Mouse (Mus musculus): ENCODE measurements around the gene Tmed2.
"Not testable (repeated sequence)": the region's sequence is repeated elsewhere in the genome, so short reads cannot be mapped to it uniquely, and the experiment has no call there.

The Tmed2 gene

GRCm38 (mm10) chr5:124540383-124540786, at the start of gene Tmed2:
Tmed2 (plus strand) TSS chr5:124540695.
- DNase-seq = peak; percentile 97

GRCm38 (mm10) chr5:124491732-124492131, 48.8 kb upstream of the Tmed2 start:
- DNase-seq = no peak

DNA sequence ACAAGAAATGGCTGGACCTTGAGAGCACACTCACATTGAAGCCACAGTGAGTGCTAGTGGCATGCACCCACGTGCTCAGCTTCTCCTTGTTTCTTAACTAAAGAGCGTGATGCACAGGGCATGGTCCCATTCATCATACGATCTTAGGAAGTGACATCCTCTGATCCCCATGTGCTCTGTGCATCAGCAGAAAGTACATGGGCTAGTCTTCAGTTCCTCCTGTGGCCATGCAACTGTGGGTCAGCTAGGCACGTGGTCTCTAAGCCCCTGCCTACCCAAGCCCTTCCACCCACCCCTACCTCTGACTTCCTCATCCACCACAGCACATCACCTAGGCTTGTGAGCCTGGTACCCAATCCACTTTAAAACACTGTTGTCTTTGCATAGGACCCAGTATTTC, 47.9 kb upstream of the Tmed2 start:
- no peak for DNase-seq

DNA sequence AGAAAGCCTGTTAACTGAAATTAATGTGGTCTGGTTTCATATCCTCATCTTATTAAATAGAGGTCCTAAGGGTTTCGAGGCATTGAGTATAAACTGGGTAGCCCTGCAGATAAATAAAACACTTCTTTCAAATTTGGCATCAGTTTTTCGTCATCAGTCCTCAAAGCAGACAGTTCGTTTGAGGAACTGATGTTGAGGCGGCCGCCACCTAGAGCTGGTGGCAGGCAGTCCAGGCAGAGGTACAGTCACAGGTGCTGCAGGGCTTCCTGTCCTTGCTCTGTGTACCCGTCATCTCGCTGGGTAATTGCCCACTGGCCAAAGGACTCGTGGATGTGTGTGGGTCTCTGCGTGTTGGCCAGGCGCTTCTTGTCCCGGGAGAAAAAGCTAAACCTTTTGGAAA, 47.0 kb upstream of the Tmed2 start:
- DNase-seq = no peak

DNA sequence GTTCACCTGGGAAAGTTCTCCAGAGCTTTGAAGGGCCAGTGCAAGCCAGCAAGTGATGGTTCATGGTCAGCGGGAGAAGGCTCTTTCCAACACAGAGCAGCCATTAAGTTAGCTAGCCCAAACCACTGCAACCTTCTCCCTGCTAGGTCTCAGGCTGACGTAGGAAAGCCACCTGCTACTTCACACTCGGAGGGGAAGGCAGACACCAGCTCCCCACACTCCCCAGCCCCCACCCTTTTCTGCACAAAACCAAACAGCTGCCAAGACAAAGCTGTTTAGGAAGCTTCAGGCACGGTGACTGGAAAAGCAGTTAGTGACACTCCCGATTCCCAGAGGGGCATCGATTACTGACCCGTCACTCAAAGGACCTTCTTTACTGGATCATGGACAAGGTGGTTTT, 44.9 kb upstream of the Tmed2 start:
- no peak for DNase-seq

- no peak for DNase-seq
Observed at GRCm38 (mm10) chr5:124496614-124497514, 43.6 kb upstream of the Tmed2 start.

- DNase-seq = no peak
Observed at GRCm38 (mm10) chr5:124498221-124498876, 42.1 kb upstream of the Tmed2 start.

GRCm38 (mm10) chr5:124499001-124499400, 41.5 kb upstream of the Tmed2 start:
- no peak for DNase-seq

DNA sequence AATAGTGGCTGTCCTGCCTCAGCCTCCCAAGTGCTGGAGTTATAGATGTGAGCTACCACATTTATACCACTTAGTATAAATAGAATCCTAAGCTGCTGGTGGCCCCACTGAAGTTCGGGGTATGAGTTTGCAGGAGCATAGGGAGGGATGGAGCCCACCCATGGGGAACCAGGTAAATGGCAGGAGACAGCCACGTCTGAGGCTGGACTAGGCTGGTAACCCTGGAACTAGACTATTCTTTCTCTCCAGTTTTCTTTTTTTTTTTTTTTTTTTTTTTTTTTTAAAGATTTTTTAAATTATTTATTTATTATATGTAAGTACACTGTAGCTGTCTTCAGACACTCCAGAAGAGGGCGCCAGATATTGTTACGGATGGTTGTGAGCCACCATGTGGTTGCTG, 40.5 kb upstream of the Tmed2 start:
- not testable (repeated sequence) for DNase-seq

- no peak for DNase-seq
Observed at GRCm38 (mm10) chr5:124500573-124500972, 39.9 kb upstream of the Tmed2 start.

DNA sequence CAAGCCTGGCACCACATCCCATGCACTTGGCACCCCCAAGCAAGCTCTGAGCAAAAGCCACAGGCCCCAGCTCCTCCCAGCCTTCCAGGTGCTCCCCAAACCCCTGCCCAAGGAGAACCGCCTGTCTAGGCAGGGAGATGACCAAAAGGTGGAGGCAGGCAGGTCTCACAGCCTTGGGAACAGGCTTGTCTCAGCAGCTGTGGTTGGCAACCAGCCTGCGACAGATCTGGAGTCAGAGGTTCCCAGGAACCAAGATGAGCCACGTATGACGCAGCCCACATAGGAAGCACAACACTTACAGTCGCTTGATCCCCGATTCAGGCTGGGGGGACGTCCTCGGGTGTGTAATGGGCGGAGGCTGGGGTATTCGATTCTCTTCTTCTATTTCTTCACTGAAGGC, 39.0 kb upstream of the Tmed2 start:
- no peak for DNase-seq

DNA sequence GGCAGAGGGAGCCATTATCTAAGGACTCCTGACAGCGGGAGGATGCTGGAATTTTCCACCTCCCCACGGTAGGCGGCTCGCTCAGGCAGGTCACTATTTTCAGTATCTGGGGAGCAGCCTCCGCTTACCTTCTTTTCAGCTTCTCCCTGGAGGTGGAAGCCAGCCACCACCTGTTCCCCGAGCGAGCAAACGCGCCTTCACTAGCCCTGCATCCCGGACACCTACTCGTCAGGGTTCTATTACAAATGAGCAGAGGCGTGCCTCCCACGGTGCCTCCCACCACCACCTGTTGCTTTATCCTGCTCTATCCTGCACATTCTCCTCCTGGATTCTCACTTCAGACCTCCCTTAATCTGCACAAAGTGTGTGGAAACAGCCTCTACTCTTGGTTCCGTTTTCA, 36.8 kb upstream of the Tmed2 start:
- no peak for DNase-seq

DNA sequence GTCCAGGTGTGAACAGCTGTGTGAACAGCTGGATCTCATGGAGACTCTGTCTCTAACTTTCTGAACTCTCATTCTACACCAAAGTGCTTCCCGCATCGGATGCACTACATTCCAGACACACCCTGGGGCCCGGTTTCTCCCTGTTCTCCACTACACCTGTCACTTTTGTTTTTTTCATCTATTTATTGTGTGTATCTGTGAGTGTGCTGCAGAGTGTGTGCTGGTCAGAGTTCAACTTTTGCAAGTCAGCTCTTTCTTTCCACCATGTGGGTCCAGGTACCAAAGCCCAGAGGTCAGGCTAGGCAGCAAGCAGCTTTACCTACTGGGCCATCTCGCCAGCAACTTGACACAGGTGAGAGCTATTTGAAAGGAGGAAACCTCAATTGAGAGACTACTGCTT, 35.3 kb upstream of the Tmed2 start:
- DNase-seq = no peak

DNA sequence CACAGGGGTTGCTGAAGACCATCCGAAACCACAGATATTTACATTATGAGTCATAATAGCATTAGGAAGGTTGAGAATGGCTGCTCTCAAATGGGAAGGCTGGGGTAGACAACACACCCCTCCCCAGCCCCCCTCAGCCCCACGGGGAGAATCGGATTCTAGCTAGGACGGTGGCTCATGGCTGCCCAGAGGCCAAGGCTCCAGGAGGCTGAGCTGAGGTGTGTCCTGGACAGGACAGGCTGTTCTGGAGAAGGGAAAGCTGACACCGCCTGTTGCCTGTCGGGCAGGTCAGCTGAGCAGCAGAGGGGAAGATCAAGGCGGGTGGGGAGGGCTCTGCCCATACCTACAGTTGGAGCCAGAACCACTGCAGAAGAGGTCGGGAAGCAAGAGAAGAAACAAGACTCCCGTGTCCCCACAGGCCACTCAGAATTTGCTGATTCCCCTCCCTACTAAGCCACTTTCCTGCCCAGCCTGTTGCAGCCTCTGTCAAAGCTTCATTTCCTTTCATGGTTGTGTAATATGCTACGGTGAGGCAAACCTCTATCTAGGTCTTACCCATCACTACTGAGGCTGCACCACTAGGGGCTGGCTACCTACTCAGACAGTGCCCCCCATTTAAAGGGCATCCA, 33.6 kb upstream of the Tmed2 start:
- DNase-seq = no peak

GRCm38 (mm10) chr5:124509200-124509599, 31.3 kb upstream of the Tmed2 start:
- no peak for DNase-seq

DNA sequence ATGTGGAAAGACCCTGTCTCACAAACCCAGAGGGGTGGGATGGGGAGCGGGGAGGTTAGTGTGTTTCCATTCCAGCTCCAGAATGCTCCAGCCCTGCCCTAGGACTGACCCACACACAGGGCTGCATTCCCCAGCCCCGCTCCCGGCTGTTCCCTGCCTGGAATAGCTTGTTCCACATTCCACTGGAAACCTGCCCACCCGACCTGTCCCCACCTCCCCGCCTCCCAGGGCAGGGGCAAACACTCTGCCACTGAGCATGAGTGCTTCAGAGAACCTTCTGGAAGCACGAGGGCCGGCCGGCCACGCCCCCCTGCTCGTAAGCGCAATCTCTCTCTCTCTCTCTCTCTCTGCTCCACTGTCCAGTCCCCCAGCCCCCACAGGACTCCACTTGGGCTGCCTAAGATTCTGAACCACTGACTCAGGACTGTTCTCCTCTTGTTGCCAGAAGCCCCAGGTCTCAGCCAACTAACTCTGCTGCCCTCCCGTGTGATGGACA, 30.7 kb upstream of the Tmed2 start:
- no peak for DNase-seq

GRCm38 (mm10) chr5:124510536-124511050, 29.9 kb upstream of the Tmed2 start:
- no peak for DNase-seq

GRCm38 (mm10) chr5:124515789-124516188, 24.7 kb upstream of the Tmed2 start:
- no peak for DNase-seq

GRCm38 (mm10) chr5:124518648-124519047, 21.8 kb upstream of the Tmed2 start:
- no peak for DNase-seq

DNA sequence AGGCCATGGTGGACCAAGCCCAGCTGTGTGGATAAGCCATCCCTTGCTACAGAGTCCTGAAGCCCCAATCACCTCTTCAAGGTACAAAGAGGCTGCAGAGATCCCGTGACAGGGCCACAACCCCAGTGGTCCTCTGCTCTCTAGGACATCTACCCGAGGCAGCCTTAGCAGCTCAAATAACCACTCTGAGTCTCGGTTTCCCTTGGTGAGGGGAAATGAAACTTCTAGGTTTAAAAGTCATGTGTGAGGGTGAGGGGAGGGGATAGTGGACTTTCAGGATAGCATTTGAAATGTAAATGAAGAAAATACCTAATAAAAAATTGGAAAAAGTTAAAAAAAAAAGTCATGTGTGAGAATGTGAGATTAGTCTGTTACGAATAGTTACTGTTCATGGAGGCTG, 18.9 kb upstream of the Tmed2 start:
- DNase-seq = no peak

GRCm38 (mm10) chr5:124523032-124523431, 17.5 kb upstream of the Tmed2 start:
- no peak for DNase-seq

DNA sequence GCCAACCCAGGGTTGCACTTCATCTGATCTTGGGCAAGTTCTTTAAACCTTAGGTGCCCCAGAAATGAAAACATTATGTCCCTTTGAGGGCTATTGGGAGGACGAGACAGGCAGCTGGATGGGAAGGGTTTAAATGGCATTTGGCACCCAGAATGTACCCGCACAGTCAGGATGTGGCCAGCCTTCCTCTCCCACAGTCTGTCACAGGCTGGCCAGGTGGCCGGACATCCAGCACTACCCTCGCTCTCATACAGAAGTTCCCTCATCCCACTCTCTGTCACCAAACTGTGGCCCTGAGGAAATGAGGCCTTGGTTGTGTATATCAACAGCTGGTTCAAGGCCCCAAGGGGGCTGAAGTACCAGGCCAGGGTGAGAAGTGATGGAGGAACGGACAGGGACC, 15.6 kb upstream of the Tmed2 start:
- DNase-seq = no peak

DNA sequence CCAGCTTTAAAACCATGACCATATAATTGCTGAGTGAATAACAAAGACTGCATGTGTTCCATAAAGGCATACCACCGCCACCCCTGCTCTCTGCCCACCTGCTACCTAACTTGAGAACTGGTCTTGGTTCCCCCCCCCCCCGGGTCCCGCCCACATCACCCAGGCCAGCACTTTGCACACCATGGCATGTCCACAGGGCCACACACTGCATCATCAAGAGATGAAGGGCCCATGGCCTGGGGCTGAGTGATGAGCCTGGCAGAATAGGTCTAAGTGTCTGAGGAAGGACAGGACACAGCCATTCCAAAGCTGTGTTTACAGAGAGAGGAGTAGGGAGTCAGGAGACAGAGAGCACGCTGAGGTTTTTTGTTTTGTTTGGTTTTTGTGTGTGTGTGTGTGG, 12.1 kb upstream of the Tmed2 start:
- no peak for DNase-seq

DNA sequence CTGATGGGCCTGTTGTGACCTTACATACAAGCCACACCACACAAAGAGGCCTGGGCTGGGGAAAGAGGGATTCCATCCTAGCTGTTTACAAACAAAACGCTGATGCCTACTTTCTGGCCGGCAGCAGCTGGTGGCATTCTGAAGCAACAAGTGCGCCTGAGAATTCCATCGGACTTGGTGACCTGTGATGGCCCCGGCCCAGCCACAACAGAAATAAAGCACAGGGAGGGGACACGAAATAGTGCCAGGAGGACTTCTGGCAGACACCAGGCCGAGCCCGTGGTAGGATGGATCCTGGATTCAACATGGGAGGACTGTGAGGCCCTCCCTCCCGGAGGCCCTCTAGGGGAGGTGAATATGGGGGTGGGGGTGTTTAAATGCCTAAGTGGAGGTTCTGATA, 11.7 kb upstream of the Tmed2 start:
- DNase-seq = no peak

Measured in cerebellum, adult 11 months (tissue).